Mouse (Mus musculus): ENCODE results near the gene Slc3a2.

GRCm38 (mm10) chr19:8661821-8662307, 61.3 kb downstream of the Slc3a2 start:
- TF ChIP-seq MYOD1 (IDR thresholded peaks at IDR 0.05; ENCODE audit: control insufficient read depth, insufficient read length, low read depth) (no peak), CTCF (IDR thresholded peaks at IDR 0.05; ENCODE audit: control insufficient read depth, insufficient read depth, insufficient read length) (no peak), USF1 (IDR thresholded peaks at IDR 0.05; ENCODE audit: low read depth) (no peak), MYOG (IDR thresholded peaks at IDR 0.05; ENCODE audit: control insufficient read depth, extremely low read depth, insufficient read length) (no peak)
